Mouse (Mus musculus): ENCODE measurements around the gene Ap2s1. TPM values are rescaled to one million over a fixed set of nuclear protein-coding genes. Genes with fewer than 3 reads are reported as not detected.

Gene Ap2s1
- total RNA-seq, 2 experiments from 2014 or later = 65.4 to 71.9 TPM

DNA sequence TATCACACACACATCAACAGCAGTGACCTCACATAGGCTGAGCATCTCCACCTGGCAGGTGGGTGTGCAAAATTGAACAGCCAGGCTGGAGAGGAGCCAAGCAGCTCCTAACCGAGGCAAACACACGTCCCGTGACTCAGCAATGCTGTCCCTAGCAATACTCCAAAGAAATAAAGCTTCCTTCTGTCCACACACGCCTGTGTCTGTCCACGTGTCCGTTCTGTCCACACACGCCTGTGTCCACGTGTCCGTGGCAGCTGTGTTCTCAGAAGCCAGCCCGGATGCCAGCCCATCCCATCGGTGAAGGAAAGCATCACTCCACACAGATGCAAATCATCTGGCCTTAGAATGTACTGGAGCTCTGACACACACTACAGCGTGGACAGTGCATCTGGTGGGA lies 13.8 kb downstream of the Ap2s1 start:
- no peak for DNase-seq

DNA sequence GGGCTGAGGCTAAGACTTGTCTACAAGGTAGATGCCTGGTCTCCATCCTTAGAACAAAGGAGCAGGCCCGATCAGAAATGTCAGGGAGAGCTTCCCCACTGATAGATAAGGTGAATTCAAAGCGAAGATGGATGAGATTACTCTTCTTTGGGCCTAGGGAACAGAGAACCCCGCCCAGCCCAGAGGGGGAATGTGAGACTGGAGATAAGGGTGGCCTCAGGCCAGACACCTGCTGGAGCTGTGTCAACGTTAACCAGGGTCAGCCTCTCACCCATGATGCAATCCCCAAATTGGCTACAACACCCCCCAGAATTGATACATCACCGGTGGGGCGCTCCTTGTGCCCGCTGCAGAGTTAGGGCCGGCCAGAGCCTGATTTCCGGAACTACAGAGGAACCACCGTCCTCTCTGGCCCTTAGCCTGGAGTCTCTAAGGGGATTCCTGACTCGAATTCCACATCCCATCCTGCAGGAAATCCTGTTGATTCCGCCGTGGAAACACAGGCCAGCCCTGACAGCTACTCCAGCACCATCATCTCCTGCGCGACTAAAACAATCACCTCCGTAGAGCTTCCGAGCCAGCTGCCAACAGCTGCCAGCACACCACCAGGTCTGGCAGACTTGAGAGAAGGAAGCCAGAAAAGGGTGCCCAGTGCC lies 17.3 kb downstream of the Ap2s1 start:
- no peak for DNase-seq

DNA sequence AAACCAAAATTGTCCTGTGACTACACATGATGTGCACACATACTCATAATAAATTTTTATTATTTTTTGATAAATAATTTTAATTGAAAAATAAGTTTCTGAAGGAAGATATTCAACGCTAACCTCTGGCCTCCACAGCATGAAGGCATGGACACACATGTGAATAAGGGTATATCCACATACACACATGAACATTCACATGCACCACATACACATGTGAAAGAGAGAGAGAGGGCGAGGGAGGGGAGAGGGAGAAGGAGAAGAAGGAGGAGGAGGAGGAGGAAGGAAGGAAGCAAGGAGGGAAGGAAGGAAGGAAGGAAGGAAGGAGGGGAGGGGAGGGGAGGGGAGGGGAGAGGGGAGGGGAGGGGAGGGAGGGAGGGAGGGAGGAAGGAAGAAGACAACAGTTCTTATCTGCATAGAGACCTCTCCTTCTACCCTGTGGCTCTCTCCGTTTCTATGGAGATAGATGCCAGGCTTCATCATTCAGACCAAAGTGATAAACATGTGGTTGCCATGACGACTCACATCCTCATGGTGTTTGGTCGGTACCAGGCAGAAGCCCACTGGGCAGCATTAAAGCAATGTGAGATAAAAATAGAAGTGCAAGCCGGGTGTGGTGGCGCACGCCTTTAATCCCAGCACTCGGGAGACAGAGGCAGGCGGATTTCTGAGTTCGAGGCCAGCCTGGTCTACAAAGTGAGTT lies 20.8 kb downstream of the Ap2s1 start:
- DNase-seq = no peak

DNA sequence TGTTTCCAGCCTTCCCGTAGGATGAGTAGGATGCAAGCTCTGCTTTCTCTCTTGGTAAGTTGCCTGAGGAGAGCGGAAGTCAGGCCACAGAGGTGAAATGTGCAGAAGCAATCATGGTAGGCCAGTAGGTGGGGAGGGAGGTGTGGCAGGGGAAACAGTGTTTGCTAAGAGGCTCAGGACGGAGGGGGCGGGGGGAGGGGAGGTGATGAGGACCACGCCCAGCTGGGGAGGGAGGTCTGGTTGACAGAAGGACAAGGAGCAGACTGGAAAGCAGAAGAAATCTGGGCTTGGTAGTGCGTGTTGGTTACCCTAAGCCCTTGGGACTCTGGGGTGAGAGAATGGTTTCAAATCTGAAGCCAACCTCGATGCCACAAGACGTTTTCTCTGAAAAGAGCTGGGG lies 22.1 kb downstream of the Ap2s1 start:
- peak; percentile 48 for DNase-seq

DNA sequence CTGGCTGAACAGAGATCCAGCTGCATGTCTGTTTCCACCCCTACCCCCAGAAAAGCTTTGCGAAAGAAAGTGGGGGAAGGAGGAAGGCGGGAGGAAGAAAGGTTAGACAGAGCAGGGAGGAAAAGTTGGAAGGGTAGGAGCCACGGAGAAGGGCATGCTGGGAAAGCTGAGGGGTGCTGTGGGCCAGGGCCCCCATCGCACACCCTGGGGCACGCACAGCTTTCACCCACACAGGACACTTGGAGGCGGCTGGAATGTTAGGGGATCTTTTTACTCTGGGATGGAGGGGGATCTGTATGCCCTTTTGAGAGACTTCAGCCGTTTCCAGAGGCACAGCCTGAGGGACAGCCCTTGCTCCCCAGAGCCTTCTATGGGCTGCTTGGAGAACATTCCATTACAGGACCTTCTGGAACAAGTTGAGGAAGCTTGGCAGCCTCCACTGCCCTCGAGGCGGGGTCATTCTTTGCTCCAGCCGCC lies 22.8 kb downstream of the Ap2s1 start:
- DNase-seq = peak; percentile 70

DNA sequence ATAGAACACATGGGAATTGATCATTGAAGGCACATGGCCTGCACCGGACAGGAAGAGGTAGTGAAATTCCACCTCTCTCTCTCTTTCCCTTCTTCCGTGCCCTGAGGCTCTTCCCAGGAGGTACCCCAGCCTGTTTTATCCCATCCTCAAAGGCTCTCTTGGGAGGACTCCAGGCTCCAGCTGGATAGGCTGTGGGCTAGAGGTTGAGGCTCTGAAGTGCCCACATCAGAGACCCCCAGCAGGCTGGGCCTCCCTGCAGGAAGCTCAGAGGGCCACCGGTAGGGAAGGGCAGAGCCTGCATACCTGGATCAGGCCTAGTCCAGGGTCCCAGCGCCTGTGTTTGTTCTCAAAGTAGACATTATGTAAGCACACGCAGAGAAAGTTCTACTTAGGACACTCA lies 23.4 kb downstream of the Ap2s1 start:
- DNase-seq = no peak

DNA sequence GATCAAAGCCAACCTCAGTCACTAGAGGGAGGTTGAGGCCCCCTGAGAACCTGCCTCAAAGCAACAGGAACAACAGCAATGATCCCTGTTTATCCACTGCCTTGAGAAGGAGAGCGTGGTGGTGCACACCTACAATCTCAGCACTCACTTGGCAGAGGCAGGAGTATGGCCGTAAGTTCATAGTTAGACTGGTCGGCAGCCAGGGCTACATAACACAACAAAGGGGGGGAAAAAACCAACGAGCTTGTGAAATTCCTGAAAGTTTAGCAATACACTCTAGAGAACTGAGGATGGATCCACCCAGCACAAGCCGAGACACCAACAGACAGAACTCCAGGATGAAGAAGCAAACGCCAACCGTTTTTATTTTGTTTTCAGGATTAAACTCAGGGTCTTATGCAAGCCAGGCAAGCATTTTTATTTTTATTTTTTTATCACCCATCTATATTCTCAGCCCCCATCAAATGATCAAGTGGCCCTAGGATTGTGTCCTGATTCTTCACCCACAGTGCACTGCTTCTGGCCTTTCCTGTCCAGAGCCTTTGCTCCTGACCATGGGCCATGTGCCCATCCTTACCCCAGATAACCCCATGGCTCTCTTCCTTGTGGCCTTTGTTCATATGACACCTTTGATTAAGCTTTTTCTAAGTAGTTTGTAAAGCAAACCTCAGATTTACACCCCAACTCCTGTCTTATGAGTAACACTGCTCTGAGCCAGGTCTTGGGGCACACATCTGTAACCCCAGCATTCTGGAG lies 25.4 kb downstream of the Ap2s1 start:
- DNase-seq = no peak

DNA sequence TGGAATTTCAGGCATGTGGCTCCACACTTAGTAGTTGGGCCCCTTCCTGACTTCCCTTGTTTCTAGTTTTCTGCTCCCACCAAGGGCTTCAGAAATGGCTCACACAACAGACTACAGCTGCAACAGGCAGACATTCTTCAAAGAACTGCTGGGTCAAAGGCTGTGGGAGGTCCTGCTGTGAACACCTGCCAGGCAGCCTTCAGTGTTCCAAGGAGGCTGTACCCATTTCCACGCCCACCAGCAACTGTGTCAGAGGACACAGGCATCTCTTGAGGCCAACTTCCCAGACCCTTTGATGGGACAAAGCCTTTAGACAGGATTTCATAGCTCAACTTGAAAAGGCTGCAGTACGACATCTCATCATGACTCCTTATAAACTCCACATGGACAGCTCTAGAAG lies 28.2 kb downstream of the Ap2s1 start:
- DNase-seq = no peak

DNA sequence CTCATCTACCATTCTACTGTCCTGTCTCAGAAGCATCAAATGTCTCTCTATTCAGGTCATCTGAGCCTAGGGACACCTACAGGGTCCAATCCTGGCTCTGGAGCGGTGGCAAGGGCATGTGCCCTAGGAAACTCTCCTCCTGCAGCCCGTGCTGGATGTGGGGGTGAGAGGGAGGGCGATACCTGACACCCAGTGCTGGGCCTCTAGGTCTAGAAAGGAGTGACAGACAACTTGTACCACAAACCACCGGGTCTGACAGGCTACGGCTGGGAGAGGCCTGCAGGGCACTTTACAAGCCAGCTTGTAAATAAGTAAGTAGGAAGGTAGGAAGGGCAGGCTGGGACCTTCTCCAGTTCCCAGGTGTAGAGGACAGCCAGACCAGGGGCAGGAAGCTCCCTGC lies 37.7 kb downstream of the Ap2s1 start:
- DNase-seq = no peak

DNA sequence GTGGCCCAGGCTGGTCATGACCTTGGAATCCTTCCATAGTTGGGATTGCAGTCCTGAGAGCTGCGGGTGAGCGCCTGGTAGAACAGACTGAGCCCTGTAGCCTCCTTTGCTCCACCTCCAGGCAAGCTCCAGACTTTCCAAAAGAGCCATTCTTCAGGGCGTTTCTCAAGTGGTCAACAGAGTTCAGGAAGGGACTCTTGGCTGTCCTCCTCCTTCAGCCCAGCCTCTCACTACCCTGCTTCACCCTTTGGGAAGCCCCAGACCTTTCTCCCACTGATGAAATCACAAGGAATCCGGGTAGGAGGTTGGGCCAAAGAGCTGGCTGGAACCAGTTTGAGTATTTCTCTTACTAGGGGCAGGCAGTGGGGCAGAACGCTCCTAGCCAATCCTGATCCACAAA lies 41.9 kb downstream of the Ap2s1 start:
- no peak for DNase-seq

DNA sequence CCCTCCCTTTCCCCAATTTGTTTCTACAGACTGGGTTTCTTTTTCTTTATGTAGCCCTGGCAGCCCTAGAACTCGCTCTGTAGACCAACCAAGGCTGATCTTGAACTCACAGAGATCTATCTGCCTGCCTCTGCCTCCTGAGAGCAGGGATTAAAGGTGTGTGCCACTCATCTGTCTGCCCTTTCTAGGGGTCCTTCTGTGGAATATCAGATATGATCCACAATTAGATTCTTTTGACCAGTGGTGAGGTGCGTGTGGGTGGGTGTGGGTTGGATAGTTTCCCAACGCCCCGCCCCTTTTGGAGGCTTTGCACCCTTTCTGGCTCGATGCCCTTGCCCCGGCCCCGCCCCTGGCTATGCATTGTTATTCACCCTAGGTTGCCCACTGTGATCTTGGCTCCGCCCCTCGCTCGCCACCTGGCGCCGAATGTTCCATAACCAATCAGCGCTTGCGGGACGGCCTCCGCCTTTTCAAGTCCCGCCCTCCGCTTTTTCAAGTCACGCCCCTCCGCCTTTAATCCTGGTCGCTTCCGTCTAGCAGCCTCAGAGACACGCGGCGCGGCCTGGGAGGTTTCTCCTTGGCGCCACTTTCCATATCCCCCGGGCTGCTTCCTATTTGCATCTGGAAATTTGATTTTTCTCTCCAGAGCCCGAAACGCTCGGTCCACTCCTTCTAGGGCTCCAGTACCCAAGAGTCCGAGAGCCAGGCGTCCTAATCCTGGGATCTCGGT lies 42.8 kb downstream of the Ap2s1 start, which contains the start of gene Slc1a5:
Gene Slc1a5 (plus strand): TSS at position 516 of the 730 bp plus-strand sequence.
- peak; percentile 85 for DNase-seq

DNA sequence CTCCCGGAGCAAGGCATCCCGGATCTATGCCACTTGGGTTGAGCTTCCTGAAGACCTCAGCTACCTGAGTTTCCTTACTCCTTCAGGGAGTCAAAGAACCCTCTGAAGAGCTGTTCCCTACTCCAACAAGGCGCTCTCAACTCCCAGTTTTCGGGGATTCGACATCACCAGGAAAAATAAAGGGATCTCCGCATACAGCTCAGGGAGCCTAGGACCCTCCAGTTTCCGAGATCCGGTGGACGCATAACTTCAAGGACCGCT lies 43.3 kb downstream of the Ap2s1 start:
- no peak for DNase-seq

DNA sequence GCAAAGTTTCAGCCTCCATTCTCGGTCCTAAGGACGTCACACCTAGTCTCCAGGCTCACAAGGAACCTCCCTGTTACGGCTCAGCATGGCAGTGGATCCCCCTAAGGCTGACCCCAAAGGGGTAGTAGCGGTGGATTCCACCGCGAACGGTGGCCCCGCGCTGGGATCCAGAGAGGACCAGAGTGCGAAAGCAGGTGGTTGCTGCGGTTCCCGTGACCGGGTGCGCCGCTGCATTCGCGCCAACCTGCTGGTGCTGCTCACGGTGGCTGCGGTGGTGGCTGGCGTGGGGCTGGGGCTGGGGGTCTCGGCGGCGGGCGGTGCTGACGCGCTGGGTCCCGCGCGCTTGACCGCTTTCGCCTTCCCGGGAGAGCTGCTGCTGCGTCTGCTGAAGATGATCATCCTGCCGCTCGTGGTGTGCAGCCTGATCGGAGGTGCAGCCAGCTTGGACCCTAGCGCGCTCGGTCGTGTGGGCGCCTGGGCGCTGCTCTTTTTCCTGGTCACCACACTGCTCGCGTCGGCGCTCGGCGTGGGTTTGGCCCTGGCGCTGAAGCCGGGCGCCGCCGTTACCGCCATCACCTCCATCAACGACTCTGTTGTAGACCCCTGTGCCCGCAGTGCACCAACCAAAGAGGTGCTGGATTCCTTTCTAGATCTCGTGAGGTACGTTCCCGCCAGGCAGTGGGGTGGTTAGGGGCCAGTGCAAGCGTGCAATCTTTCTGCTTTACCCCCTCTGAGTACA lies 43.8 kb downstream of the Ap2s1 start:
- peak; percentile 35 for DNase-seq

DNA sequence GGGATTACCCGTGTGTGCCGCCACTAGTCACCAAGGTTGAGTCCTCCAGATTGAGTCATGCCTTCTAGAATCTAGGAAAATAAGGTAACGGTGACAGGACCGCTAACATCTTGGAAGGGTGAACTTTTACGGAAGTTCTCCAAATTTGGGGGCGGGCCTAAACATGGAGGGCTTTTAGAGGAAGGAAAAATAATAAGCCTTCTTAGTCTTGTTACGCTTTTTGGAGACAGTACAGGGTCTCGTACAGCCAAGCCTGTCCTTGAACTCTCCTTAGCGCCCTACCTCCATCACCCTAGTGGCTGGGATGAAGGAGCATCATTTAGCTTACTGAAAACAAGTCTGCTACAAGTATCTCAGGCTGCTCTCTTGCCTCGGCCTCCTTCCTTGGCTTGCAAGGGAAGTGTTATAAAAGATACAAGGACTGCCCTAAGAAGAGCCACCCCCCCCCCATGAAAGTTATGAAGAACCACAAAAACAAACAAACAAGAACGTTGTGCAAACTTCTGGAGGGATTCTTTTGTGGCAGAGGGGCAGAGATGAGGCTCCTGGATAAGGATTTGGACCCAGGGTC lies 44.4 kb downstream of the Ap2s1 start:
- DNase-seq = no peak

DNA sequence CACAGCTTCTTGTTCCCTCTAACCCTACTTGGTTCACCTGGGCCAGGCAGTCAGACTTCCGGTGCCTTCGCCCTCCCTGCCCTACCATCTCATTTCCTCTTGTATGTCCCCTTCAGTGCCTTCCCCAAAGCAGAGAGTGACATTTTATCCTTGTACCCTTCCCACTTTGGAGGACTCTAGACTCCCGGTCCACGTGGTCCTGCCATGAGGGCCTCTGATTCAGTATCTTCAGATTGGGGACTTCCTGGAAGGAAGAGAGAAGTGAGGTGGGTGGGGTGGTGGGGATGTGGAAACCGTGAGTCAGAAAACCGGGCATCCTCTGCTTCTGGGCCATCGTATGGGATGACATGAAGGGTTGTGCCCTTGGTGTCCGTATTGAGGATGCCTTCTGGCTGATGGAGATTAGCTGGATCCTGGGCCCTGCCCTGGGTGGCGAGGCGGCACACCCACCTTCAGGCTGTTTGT lies 45.0 kb downstream of the Ap2s1 start:
- no peak for DNase-seq

DNA sequence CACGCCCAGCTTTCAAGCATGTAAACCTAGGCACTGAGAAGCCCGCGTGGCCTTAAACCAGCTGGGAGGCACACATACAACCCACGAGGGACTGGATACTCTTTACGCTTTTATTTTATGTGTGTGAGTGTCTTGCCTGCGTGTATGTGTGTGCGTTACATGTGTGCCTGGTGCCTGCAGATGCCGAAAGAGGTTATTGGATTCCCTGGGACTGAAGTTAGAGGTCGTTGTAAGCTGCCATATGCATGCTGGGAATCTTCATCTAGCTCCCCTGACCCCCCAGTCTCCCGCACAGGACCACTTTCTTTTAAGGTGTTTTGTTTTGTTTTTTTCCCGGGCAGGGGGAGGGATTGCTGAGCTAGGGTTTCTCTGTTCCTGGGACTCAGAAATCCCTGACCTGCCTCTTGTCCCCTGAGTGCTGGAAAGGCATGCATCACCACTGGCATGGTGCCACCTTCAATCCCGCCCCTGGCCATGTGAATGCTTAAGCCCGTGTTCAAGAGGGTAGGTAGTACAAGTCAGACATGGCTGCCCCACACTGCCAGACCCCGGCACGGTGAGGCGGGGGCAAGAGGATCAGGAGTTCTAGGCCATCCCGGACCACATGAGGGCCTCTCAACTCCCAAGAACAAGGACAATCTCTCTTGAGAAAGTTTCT lies 45.7 kb downstream of the Ap2s1 start:
- peak; percentile 51 for DNase-seq

DNA sequence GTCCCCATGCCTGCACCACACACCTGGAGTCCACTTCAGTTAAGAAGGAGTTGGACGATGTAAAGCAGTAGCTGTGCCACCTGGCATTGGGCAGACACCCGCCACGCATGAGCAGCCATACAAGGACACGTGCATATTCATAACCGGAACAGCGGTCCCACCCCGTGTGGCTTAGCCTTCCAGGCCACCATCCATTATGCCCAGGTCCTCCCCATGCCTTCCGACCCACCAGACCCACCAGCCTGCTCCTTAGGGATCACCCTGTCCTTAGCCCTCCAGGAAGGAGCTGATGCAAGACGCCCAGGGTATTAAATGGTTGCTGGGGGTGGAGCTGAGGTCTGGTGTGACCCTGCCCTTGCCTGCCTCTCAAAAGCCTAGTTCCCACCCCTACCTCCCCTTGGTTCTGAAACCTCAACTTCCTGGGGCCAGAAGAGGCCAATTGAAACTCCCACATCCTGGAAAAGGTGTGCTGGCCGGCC lies 46.3 kb downstream of the Ap2s1 start:
- no peak for DNase-seq

DNA sequence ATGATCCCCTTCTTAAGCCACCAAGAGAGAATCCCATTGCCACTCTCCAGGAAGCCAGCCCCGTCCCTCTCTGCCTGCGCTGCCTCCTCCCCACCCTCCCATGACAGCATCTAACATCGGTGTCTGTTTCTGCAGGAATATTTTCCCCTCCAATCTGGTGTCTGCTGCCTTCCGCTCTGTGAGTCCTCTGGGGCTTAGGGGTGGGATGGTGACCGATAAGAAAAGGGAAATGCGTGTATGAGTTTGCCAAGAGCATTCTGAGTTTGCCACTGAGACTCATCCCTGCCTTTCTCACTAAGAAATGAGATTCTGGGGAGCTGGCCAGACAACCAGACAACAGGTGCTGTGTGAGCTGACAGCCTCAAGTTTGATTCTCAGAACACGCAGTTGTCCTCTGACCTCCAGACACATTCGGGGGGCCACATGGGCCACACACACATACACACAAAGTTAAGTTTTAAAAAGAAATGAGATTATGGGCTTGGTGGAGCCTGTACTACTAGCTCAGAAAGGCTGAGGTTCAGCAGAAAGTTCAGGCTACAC lies 47.4 kb downstream of the Ap2s1 start:
- no peak for DNase-seq

DNA sequence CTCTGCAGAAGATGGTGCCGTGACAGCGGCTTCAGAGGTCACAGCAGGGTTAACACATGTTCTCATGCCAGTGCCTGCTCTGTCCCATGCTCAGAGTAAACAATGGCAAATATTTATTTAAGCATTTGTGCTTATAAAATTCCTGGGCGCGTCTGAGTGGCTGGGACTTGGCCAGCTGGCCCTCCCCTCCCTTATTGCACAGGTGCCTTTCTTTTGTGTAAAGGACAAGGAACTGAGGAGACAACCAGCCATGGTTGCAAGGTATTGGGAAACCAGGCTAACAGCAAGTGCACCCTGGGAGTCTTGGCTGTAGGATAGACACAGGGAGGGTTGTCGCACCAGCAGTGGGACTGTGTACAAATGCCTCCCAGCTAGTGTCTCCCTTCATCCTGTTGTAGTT lies 54.1 kb downstream of the Ap2s1 start:
- DNase-seq = no peak

DNA sequence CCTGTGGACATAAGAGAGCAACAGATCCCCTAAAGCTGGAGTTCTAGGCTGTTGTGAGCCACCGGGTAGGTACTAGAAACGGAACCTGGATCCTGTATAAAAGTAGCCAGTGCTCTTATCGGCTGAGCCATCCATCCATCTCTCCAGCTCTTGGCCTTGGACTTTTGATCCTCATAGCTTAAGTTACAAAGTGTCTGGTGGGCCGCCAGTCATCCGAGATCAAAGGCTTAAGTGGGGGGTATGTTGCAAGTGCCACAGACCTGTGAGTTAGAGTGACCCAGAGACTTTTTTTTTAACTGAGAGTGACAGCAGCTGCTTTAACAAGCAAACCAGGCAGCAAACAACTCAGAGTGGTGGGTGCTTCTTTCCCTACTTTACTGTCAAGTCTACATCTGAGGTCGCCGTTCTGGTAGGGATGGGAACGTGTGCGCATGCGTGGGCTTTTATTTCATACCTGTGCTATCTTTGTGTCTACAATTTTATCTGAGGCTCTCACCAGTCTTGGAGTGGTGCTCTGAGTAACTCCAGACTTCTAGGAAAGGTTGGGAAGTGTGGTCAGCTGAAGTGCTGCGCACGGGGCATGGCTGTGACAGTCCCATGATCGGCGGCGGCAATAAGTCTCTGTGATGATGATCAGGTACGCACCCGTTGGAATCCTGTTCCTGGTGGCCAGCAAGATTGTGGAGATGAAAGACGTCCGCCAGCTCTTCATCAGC lies 55.0 kb downstream of the Ap2s1 start:
- DNase-seq = no peak

Measured in gastrocnemius, postnatal 10 days (tissue).